Mouse (Mus musculus) liver, postnatal 0 days (tissue): ENCODE data around the gene Kmt2a. TPM values are rescaled to one million over a fixed set of nuclear protein-coding genes. Genes with fewer than 3 reads are reported as not detected.
A peak's percentile ranks its signal among the peaks of the same experiment; 100 is the strongest.

Source experiments
- ATAC-seq: fragments of 200-750 bp; cut with Nextera tagmentation; 2 replicates; pipeline ENCODE4 v1.8.0; 2017; ENCODE audit warnings: mild to moderate bottlenecking, moderate library complexity
- DNase-seq: peaks from one replicate; pipeline ENCODE4 v3.0.0-alpha.2; 2016
- H3K27ac ChIP-seq: fragments of 300-500 bp; sonication (generic); 2 replicates; pipeline ENCODE4 v1.5.1; 2014; ENCODE audit warnings: antibody characterized with exemption, moderate library complexity, mild to moderate bottlenecking, low read depth
- H3K27me3 ChIP-seq: fragments of 300-500 bp; sonication (generic); 2 replicates; pipeline ENCODE4 v1.6.1; 2014; ENCODE audit warnings: low read length, control low read depth, mixed read lengths; ENCODE audit not compliant: insufficient read depth
- H3K36me3 ChIP-seq: fragments of 300-500 bp; sonication (generic); replicated peaks from 2 replicates; pipeline ENCODE4 v1.6.1; 2014; ENCODE audit warnings: mild to moderate bottlenecking, control low read depth, low read length, moderate library complexity, mixed read lengths; ENCODE audit not compliant: insufficient read depth
- H3K4me1 ChIP-seq: fragments of 300-500 bp; sonication (generic); 2 replicates; pipeline ENCODE4 v1.6.1; 2014; ENCODE audit warnings: antibody characterized with exemption, mild to moderate bottlenecking, control low read depth; ENCODE audit not compliant: insufficient read depth
- H3K4me2 ChIP-seq: fragments of 300-500 bp; sonication (generic); 2 replicates; pipeline ENCODE4 v1.6.1; 2014; ENCODE audit warnings: low read depth, mild to moderate bottlenecking, low read length, moderate library complexity, mixed read lengths
- H3K4me3 ChIP-seq: fragments of 300-500 bp; sonication (generic); 2 replicates; pipeline ENCODE4 v1.5.1; 2014; ENCODE audit warnings: low read depth, low read length
- H3K9ac ChIP-seq: fragments of 300-500 bp; sonication (generic); replicated peaks from 2 replicates; pipeline ENCODE4 v1.6.1; 2014; ENCODE audit warnings: mild to moderate bottlenecking, moderate library complexity
- H3K9me3 ChIP-seq: fragments of 300-500 bp; sonication (generic); 2 replicates; pipeline ENCODE4 v1.6.1; 2016; ENCODE audit warnings: mild to moderate bottlenecking, control low read depth, low read length, mixed read lengths
- CTCF ChIP-seq: sonication (generic); IDR thresholded peaks from 2 replicates; pipeline ENCODE4 v1.5.1; 2016; ENCODE audit warnings: antibody characterized with exemption, low read depth
- EP300 ChIP-seq: IDR thresholded peaks from 2 replicates; pipeline ENCODE4 v1.6.1; 2016; ENCODE audit warnings: antibody characterized with exemption, low read depth, mild to moderate bottlenecking
- WGBS: fragments of 180-500 bp; shearing (Covaris S2); extraction: QIAGEN DNeasy Blood & Tissue Kit; methylation state at CpG from one replicate; pipeline ENCODE4 v1.1.7; 2014; ENCODE audit not compliant: insufficient replicate concordance; 5-methylcytosine and 5-hydroxymethylcytosine counted together
- polyA plus RNA-seq: library from polyadenylated mRNA; unstranded; fragments of >200 nt; fragmentation: Nextera tagmentation; extraction: Ambion mirVana; gene quantifications from 2 replicates; pipeline ENCODE4 v1.2.1, GENCODE M21; 2015

Gene Kmt2a
- polyA plus RNA-seq, 1 experiment from 2014 or later: 1.8 TPM

DNA sequence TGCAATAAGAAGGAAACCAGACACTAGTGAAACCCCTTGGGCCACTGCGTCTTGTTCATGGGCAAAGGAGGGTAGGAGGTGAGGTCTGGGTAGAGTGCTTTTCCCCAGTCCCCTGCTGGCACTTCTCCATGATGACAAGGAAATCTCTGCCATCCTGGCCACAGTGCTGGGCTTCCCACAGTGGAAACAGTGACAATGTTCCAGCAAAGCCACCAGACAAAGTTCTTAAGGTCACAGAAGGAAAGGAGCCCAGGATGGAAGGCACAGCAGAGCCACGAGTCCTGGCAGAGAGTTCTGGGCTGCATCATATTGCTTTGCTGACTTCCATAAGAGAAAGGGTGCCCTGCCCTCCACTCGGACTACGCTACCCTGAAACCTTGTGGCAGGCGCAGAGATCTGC lies 75.6 kb downstream of the Kmt2a start:
- DNase-seq: no peak
- Histone ChIP-seq H3K9me3 (no peaks in the 10 kb centered on the region), H3K9ac (no peak overlapping the region), H3K36me3 (peaks cover 54% of the 10 kb centered on the region), H3K4me3 (no peak overlapping the region), H3K27ac (no peak overlapping the region), H3K27me3 (no peaks in the 10 kb centered on the region), H3K4me1 (0 out of 2 replicates have a peak, but pooled peaks cover 3% of the 10 kb centered on the region), H3K4me2 (no peak overlapping the region)
- 88% methylated on average over 5 of the region's 5 CpGs for WGBS
- TF ChIP-seq EP300: no peak
- no peak for TF ChIP-seq CTCF
- ATAC-seq: no peak

DNA sequence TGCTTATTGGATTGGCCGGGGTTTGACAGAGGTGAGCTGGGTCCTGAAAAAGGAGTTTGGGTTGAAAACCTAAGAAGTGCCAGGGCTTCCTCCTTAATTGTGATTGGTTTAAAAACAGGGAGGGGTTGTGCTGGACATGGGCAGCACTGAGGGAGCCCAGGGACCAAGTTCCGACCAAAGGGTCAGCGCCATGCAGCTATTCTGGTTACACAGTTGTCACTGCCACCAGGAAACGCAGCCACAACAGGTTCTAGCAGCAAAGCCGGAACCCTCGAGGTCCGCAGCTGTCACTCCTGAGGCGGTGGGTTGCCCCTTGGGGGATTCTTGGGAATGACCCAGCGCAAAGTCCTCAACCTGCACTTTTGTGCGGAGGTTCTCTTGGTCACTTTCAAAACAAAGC lies 76.4 kb downstream of the Kmt2a start:
- Histone ChIP-seq H3K9ac (no peak overlapping the region), H3K4me2 (no peak overlapping the region), H3K27ac (no peak overlapping the region), H3K9me3 (no peaks in the 10 kb centered on the region), H3K27me3 (peaks cover 3% of the 10 kb centered on the region; the same call in 1 of the 2 replicates), H3K4me1 (peaks cover 8% of the 10 kb centered on the region), H3K36me3 (peaks cover 45% of the 10 kb centered on the region), H3K4me3 (no peak overlapping the region)
- WGBS: 88% methylated on average over 10 of the region's 10 CpGs
- DNase-seq (no peak), ATAC-seq (no peak)
- TF ChIP-seq EP300 (no peak), CTCF (no peak)

DNA sequence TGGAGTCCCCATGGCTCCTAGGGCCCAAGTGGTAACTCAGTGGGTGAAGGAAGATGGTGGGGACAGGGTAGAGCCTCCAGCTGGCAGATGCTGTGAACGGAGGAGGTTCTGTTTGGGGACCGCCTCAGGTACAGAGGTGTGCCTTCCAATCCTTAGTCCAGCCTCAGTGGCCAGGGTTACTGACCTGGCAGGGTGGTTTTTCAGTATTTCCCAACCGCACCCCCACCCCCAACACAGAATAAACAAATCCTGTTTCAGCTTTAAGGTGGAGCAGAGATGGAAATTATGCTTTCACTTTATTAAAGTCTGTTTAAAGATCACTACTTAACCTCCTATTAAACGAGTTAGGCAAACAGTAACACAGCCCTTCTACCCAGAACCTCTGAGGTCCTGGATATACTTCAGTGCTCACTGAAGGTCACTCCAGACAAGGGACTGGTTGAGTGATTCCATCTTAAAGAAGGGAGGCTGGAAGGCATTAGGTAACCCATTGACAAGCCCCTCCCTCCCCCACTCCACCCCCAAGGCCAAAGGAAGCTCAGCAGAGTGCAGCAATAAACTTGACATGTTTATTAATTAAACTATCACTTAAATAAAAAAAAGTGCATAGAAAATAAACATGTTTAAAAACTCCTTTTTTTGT lies 78.2 kb downstream of the Kmt2a start, which contains the start of gene Ttc36:
Gene Ttc36, minus strand, starts transcription at position 265 of the 643 bp plus-strand sequence.
- Histone ChIP-seq H3K27me3 (peaks cover 10% of the 10 kb centered on the region), H3K27ac (peak within 1 kb of the TSS; percentile 88), H3K4me3 (peak within 1 kb of the TSS; percentile 45), H3K9me3 (no peaks in the 10 kb centered on the region), H3K36me3 (peaks cover 30% of the 10 kb centered on the region), H3K4me1 (peaks cover 19% of the 10 kb centered on the region), H3K4me2 (peak within 1 kb of the TSS; percentile 88), H3K9ac (peak within 1 kb of the TSS; percentile 60)
- TF ChIP-seq EP300 (peak; percentile 54; the same call in 1 of the 2 replicates), CTCF (no peak)
- WGBS: 47% methylated on average over 4 of the region's 4 CpGs
- DNase-seq: peak; percentile 77
- ATAC-seq: peak; percentile 72

DNA sequence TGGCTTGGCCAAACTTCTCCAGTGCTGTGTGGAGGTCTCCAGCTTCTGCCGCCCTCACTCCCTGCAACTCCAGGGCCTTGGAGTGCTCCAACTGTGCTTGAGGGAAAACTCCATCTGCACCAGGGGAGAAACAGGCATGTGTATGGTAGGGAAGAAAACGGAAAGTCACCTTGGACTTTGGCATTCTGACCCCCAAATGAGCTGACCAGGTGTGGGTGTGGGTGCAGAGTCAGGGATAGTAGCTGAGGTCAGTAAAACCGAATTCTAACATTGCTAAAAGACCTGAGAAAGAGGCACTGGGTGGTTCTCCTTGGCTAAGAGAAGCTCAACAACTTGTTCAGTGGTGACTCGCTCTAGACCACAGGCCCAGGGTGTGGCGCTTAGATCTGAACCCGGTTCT lies 79.4 kb downstream of the Kmt2a start:
- WGBS: 50% methylated on average over 6 of the region's 6 CpGs

DNA sequence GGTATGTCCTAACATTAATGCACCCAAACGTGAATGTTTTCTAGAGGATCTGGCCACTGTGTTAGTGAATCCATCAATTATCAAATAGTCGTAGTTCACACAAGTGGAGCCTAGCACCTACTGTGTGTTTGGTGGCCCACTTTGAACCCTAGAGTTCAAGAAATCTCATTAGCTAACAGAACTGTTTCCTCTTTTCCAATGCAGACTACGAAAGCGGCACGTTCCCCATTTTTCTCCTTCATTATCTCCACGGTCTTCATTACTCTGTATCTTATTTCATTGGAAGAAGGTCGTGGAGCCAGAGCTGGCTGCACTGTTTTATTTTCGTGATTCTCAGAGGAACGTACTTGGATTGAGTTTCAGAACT lies 81.2 kb downstream of the Kmt2a start:
- no peak for TF ChIP-seq EP300
- TF ChIP-seq CTCF: no peak
- DNase-seq (no peak), ATAC-seq (no peak)
- Histone ChIP-seq H3K4me1 (peaks cover 19% of the 10 kb centered on the region), H3K27ac (peak overlapping the region; percentile 88), H3K36me3 (peaks cover 3% of the 10 kb centered on the region; the same call in 1 of the 2 replicates), H3K4me2 (peak overlapping the region; percentile 88), H3K9ac (peak overlapping the region; percentile 60), H3K4me3 (peak overlapping the region; percentile 45), H3K9me3 (no peaks in the 10 kb centered on the region), H3K27me3 (peaks cover 10% of the 10 kb centered on the region)
- WGBS: 27% methylated on average over 9 of the region's 9 CpGs

More for the DNA sequence above, 79.4 kb downstream of the Kmt2a start:
- Histone ChIP-seq H3K4me1 (peaks cover 19% of the 10 kb centered on the region), H3K9me3 (no peaks in the 10 kb centered on the region), H3K9ac (peak overlapping the region; percentile 60), H3K36me3 (peaks cover 18% of the 10 kb centered on the region), H3K4me2 (peak overlapping the region; percentile 88), H3K27me3 (peaks cover 10% of the 10 kb centered on the region), H3K4me3 (peak overlapping the region; percentile 45), H3K27ac (peak overlapping the region; percentile 88)
- no peak for ATAC-seq
- TF ChIP-seq EP300 (no peak), CTCF (no peak)
- no peak for DNase-seq

DNA sequence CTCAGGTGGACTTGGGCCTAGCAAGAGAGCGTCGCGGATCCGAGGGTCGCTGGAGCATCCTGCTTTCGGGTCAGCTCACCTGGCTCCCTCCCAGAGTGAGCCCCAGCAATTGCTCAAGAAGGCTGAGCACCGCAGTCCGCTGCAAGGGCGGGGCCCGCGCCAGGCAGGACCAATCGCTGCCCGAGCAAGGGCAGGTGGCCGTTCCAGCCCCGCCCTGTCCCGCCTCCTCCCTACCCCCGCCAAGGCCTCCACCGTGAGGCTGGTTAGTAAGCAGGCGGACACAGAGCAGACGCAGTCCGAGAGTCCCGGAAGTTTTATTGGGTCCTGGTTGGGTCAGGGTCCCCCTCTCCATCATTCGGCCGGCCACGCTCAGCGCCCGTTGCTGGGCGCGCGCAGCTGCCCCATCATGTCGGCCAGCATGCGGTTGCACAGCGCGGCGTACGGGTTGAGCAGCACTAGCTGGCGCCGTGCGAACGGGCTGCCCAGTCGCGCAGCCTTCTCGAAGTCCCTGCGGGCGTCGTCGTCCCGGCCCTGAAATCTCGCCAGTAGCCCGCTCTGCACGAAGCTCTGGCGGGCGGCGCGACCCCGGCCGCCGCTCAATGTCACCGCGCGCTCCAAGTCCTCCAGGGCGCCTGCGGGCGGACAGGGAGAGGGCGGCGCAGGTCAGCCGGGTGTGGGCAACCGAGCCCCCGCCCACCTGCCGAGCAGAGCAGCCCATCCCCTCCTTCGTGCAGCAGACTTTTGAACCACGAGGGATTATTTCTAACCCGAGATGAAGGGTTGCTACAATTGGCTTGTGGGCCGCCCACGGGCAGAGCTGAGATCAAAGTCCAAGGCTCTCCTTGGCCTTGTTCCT lies 81.8 kb downstream of the Kmt2a start, which contains the start of gene Tmem25:
Gene Tmem25, minus strand, starts transcription at position 206 of the 856 bp plus-strand sequence.
- Histone ChIP-seq H3K27me3 (peaks cover 10% of the 10 kb centered on the region), H3K9ac (peak within 1 kb of the TSS; percentile 60), H3K36me3 (0 out of 2 replicates have a peak, but pooled peaks cover 6% of the 10 kb centered on the region), H3K4me3 (peak within 1 kb of the TSS; percentile 45), H3K4me1 (peaks cover 19% of the 10 kb centered on the region), H3K4me2 (peak within 1 kb of the TSS; percentile 88), H3K9me3 (no peaks in the 10 kb centered on the region), H3K27ac (peak within 1 kb of the TSS; percentile 88)
- WGBS: 1% methylated on average over 69 of the region's 75 CpGs
- TF ChIP-seq CTCF: no peak
- peak; percentile 59; the same call in 1 of the 2 replicates for TF ChIP-seq EP300
- ATAC-seq (peak; percentile 84), DNase-seq (peak; percentile 89)
